Mouse (Mus musculus): Measurements from ENCODE around the gene Mepce.

GRCm38 (mm10) chr5:137825971-137826370, 38.5 kb upstream of the Mepce start:
- TF ChIP-seq POLR2A (IDR thresholded peaks at IDR 0.05; ENCODE audit: borderline replicate concordance, control insufficient read depth, low read depth, low read length) (no peak), CTCF (IDR thresholded peaks at IDR 0.05; ENCODE audit: control insufficient read depth, insufficient read depth, low read length) (no peak)

Measured in bone marrow, adult 2 months (tissue).